Mouse (Mus musculus) spleen, adult 2 months (tissue): ENCODE results near the gene Clip3.

ENCODE experiments used
- CTCF ChIP-seq: fragments of 200-500 bp; IDR thresholded peaks from 2 replicates; pipeline ENCODE4 v1.5.1; 2011; ENCODE audit warnings: mild to moderate bottlenecking, inconsistent platforms; ENCODE audit not compliant: insufficient read depth, insufficient read length, insufficient replicate concordance; ENCODE audit errors: extremely low read depth
- POLR2A ChIP-seq: fragments of 200-500 bp; IDR thresholded peaks from 2 replicates; pipeline ENCODE4 v1.6.1; 2011; ENCODE audit warnings: low read depth, low read length, inconsistent platforms

DNA sequence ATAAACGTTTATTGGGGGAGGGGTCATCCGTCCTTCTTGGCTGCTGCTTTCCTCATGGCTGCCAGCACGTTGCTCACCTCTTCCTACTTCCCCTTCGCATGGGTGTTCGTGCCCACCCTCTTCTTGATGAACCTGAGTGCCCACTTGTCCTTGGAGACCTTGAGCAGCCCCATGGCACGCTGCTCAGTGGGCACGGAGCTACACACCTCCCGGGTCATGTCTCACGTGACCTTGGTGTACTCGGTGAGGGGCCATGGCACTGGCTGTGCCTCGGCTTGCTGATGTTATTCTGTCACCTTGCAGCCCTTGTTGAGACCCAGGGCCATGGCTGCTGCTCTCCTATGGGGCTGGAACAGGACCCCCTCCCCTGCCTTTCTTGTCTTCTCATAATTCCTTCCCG lies 18.6 kb downstream of the Clip3 start:
- TF ChIP-seq CTCF (no peak), POLR2A (no peak)
